Mouse (Mus musculus) lung, embryonic 16.5 days (tissue): ENCODE data around the gene Syt6. TPM values are rescaled to one million over a fixed set of nuclear protein-coding genes. Genes with fewer than 3 reads are reported as not detected.
A peak's percentile ranks its signal among the peaks of the same experiment; 100 is the strongest.

Experiments used
- ATAC-seq: fragments of 200-750 bp; cut with Nextera tagmentation; 2 replicates; pipeline ENCODE4 v1.8.0; 2017; ENCODE audit warnings: low read depth, mild to moderate bottlenecking, moderate library complexity
- H3K27ac ChIP-seq: fragments of 300-500 bp; sonication (generic); 2 replicates; pipeline ENCODE4 v1.5.1; 2014; ENCODE audit warnings: mild to moderate bottlenecking, control low read depth, low read length
- H3K27me3 ChIP-seq: fragments of 300-500 bp; sonication (generic); 2 replicates; pipeline ENCODE4 v1.6.1; 2014; ENCODE audit warnings: low read depth, low read length, mixed read lengths; ENCODE audit not compliant: control insufficient read depth, insufficient read depth
- H3K36me3 ChIP-seq: fragments of 300-500 bp; sonication (generic); 2 replicates; pipeline ENCODE4 v1.6.1; 2014; ENCODE audit warnings: low read length; ENCODE audit not compliant: control insufficient read depth, insufficient read depth
- H3K4me1 ChIP-seq: fragments of 300-500 bp; sonication (generic); replicated peaks from 2 replicates; pipeline ENCODE4 v1.6.1; 2014; ENCODE audit warnings: low read length, mixed read lengths; ENCODE audit not compliant: control insufficient read depth, insufficient read depth
- H3K4me2 ChIP-seq: fragments of 300-500 bp; sonication (generic); 2 replicates; pipeline ENCODE4 v1.6.1; 2014; ENCODE audit warnings: low read depth, low read length, control low read depth
- H3K4me3 ChIP-seq: fragments of 300-500 bp; sonication (generic); 2 replicates; pipeline ENCODE4 v1.5.1; 2014; ENCODE audit warnings: mild to moderate bottlenecking, low read length, control low read depth
- H3K9ac ChIP-seq: fragments of 300-500 bp; sonication (generic); 2 replicates; pipeline ENCODE4 v1.6.1; 2014; ENCODE audit warnings: low read length, control low read depth
- H3K9me3 ChIP-seq: fragments of 300-500 bp; sonication (generic); 2 replicates; pipeline ENCODE4 v1.6.1; 2016; ENCODE audit warnings: low read length; ENCODE audit not compliant: control insufficient read depth
- WGBS: fragments of 180-500 bp; shearing (Covaris S2); extraction: QIAGEN DNeasy Blood & Tissue Kit; methylation state at CpG from one replicate; pipeline ENCODE4 v1.1.7; 2014; 5-methylcytosine and 5-hydroxymethylcytosine counted together
- polyA plus RNA-seq: library from polyadenylated mRNA; unstranded; fragments of >200 nt; fragmentation: Nextera tagmentation; extraction: Ambion mirVana; gene quantifications from 2 replicates; pipeline ENCODE4 v1.2.1, GENCODE M21; 2015

Syt6 gene
- 0.41 and 0.48 TPM in 2 replicates for polyA plus RNA-seq

DNA sequence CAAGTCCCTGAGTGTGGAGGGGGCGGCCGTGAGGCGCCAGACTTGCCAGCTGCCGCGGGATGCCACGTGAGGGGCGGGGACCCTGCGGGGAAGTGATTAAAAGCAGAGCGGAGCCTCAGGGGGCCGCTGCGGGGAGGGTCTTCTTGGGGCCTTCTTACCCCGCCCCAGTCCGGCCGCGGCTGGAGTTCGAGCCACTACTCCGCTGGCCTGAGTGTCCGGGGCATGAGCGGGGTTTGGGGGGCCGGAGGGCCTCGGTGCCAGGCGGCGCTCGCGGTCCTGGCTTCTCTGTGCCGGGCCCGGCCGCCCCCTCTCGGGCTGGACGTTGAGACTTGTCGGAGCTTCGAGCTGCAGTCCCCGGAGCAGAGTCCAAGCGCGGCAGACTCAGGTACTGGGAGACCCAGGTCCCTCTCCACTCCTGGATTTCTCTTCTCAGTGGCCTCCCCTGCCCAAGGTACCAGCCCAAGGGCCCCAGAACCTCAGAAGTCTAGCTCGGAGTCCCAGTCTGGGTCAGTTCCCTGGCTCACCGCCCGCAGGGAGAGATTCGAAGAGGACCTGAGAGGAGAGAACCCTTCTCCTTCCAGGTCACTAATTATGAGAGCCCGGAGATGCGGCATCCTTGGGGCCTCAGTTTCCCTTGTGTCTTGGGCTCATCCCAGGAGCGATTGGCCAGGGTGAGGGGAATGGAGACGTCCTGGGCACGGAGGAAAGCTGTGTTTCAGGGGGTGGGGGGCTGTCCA is at the start of gene Syt6:
Gene Syt6 (plus strand): TSS at position 76 of the 737 bp plus-strand sequence.
- 1% methylated on average over 44 of the region's 44 CpGs for WGBS

DNA sequence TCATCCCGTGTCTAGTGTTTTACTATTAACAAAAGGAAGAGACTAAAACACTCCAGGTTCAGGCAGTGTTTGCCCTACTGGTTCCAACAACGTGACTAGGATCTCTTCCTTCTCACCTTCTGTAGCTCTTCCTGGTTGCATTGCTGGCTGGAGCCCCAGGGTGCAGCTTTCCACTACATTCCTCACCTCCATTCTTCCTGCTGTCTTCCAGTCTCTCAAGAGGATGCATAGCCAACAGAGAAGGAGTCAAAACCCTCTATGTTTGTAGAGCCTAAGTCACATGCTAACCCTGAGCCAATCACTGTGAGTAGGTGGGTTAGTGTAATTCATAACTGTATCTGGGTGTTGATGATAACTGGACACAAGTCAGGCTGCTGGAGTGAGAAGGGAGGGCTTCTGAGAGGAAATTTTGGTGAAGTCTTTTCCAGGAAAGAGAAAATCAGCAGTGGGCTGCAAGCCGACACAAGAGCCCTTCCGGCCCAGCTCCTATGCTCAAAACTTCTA is 48.8 kb upstream of the Syt6 start:
- Histone ChIP-seq H3K4me3 (no peak overlapping the region), H3K9ac (no peak overlapping the region), H3K9me3 (no peaks in the 10 kb centered on the region), H3K27me3 (no peaks in the 10 kb centered on the region), H3K36me3 (no peaks in the 10 kb centered on the region), H3K27ac (no peak overlapping the region), H3K4me1 (no peaks in the 10 kb centered on the region), H3K4me2 (0 out of 2 replicates have a peak overlapping the region, but pooled peaks have one; percentile 19)
- peak; percentile 58; the same call in 1 of the 2 replicates for ATAC-seq
- WGBS, result 51% methylated on average over 4 of the region's 4 CpGs

More for the DNA sequence above, at the start of gene Syt6:
- peak within 1 kb of the TSS; percentile 56 for H3K4me3 ChIP-seq
- peak within 1 kb of the TSS; percentile 86 for H3K4me2 ChIP-seq
- H3K9me3 ChIP-seq, result no peaks in the 10 kb centered on the region
- peaks cover 67% of the 10 kb centered on the region for H3K27me3 ChIP-seq
- peak within 1 kb of the TSS; percentile 52; the same call in 1 of the 2 replicates for H3K9ac ChIP-seq
- H3K4me1 ChIP-seq, result peaks cover 16% of the 10 kb centered on the region
- peak; percentile 23; the same call in 1 of the 2 replicates for ATAC-seq
- no peaks in the 10 kb centered on the region for H3K36me3 ChIP-seq
- no peak within 1 kb of the TSS for H3K27ac ChIP-seq

DNA sequence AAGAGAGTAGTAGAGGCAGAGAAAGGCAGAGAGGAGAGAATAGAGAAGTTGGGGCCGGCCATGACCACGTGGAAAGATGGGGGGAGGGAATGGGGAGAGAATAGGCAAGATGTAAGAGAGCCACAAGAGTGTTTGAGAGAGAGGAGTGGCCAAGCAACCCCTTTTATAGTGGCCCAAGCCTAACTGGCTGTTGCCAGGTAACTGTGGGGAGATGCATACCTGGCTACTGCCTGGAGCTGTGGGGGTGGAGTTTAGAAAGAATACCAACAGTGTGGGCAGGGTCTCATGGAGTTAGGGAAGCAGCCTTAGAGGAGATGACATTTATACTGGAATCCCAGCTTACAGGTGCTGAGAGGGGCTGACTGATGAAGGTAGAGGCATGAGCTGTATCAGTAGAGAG is 48.2 kb upstream of the Syt6 start:
- peak; percentile 91 for ATAC-seq
- H3K4me2 ChIP-seq, result 0 out of 2 replicates have a peak overlapping the region, but pooled peaks have one; percentile 19
- H3K9me3 ChIP-seq, result no peaks in the 10 kb centered on the region
- 14% methylated on average over 2 of the region's 2 CpGs for WGBS
- H3K9ac ChIP-seq, result no peak overlapping the region
- H3K4me1 ChIP-seq, result no peaks in the 10 kb centered on the region
- H3K4me3 ChIP-seq, result no peak overlapping the region
- no peaks in the 10 kb centered on the region for H3K27me3 ChIP-seq
- H3K36me3 ChIP-seq, result no peaks in the 10 kb centered on the region
- no peak overlapping the region for H3K27ac ChIP-seq

DNA sequence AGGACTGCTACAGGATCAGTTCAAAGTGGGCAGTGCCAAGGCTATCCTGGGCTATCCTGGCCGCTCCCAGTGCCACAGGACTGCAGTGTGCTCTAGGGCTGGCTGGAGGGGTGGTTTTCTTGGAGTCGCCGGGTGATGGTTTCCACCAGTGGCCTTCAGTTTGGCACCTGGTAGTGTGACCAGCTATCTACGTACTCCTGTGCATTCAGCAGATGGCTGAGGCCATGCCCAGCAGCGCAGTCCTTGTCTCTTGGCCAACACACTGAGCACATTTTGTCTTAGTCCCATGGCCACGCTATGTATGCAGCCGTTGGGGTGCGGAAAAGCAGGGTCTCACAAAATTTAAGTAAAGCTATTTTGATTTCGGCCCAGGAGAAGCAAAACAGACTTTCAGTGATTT is 41.0 kb upstream of the Syt6 start:
- Histone ChIP-seq H3K36me3 (no peaks in the 10 kb centered on the region), H3K4me1 (no peaks in the 10 kb centered on the region; the same call in 1 of the 2 replicates), H3K4me2 (no peak overlapping the region), H3K9me3 (no peaks in the 10 kb centered on the region), H3K9ac (no peak overlapping the region), H3K27me3 (no peaks in the 10 kb centered on the region), H3K4me3 (no peak overlapping the region), H3K27ac (no peak overlapping the region)
- 88% methylated on average over 9 of the region's 9 CpGs for WGBS
- ATAC-seq, result no peak

DNA sequence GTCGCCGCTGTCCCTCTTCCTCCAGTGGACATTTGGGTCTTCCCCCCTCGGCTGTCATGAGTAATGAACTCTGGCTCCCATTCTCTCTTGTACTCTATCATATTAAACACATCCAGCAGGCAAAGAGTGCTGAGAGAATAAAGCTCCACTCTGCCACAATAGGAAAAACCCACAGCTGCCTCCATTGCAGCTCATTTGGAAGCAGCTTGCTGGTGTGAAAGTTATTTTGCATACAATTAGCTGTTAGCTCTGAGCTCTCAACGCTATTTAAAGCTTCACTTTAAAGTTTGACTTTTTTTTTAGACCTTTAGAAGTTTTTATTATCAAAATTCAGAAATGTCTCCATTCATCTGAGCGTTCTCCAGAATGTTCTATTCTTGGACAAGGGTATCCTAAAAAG is 39.8 kb upstream of the Syt6 start:
- H3K36me3 ChIP-seq, result no peaks in the 10 kb centered on the region
- no peak for ATAC-seq
- H3K4me1 ChIP-seq, result no peaks in the 10 kb centered on the region; the same call in 1 of the 2 replicates
- H3K9ac ChIP-seq, result no peak overlapping the region
- no peak overlapping the region for H3K27ac ChIP-seq
- no peaks in the 10 kb centered on the region for H3K27me3 ChIP-seq
- 35% methylated on average over 5 of the region's 5 CpGs for WGBS
- no peaks in the 10 kb centered on the region for H3K9me3 ChIP-seq
- H3K4me3 ChIP-seq, result no peak overlapping the region
- no peak overlapping the region for H3K4me2 ChIP-seq

DNA sequence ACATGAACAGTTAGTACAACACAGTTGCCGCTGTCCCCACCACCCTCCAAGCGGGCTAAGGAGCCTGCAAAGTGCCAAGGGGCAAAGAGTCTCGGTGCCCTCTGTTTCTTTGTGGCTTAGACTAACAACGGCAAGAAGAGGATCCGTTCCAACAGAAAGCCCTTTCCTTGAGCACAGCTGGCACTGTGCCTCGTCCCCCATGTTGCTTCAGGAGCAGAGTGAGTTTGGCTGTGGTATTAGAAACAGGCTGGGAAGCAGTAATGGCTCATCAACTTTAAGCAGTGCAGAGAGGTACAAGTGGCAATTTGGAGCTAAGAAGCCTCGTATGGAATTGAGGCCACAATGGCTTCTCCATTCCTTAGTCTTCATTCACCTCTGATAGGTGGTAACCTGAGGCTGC is 35.9 kb upstream of the Syt6 start:
- H3K27ac ChIP-seq, result no peak overlapping the region
- H3K36me3 ChIP-seq, result no peaks in the 10 kb centered on the region
- H3K27me3 ChIP-seq, result no peaks in the 10 kb centered on the region
- H3K4me3 ChIP-seq, result no peak overlapping the region
- no peaks in the 10 kb centered on the region; the same call in 1 of the 2 replicates for H3K4me1 ChIP-seq
- no peak overlapping the region for H3K9ac ChIP-seq
- no peaks in the 10 kb centered on the region for H3K9me3 ChIP-seq
- 0 out of 2 replicates have a peak, but pooled peaks have one; percentile 38 for ATAC-seq
- no peak overlapping the region for H3K4me2 ChIP-seq
- 46% methylated on average over 7 of the region's 7 CpGs for WGBS

DNA sequence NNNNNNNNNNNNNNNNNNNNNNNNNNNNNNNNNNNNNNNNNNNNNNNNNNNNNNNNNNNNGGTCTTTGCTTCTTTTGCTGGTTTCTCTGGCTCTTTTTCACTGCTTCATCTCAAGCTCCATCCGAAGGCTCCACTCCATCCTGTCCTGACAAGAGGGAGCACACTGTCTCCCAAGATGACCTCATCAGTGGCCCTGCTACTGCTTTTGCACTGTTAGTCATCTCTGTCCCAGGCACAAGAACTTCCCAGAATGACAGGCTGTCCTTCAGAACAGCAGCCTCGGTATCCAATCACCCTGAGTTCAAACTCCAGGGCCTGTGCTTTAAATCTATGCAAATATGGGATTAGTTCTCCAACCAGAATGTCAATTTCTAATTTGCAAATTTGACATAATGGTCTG is 28.9 kb upstream of the Syt6 start:
- WGBS, result 39% methylated on average over 2 of the region's 2 CpGs
- H3K27ac ChIP-seq, result no peak overlapping the region
- no peak for ATAC-seq

DNA sequence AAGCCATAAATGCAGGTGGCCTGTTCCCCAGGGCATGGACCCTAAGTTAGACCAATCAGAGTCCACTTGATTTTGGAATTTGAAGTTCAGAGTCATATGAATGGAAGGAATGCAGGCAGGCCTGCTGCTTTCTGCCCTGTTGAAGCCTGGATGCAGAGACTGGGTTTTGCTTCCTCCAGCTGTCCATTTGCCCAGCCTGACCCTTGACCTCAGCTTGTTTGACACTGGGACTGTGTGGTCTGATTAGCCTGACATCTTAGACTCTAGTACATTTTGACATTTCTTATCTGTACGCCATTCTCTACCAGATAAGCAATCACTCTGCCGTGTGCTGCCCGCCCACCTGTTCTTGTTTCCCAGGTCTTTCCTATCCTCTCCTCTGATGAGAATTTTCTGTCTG is 28.4 kb upstream of the Syt6 start:
- no peak overlapping the region for H3K9ac ChIP-seq
- ATAC-seq, result no peak
- H3K27me3 ChIP-seq, result no peaks in the 10 kb centered on the region
- no peak overlapping the region for H3K27ac ChIP-seq
- no peak overlapping the region for H3K4me2 ChIP-seq
- 37% methylated on average over 3 of the region's 3 CpGs for WGBS
- no peaks in the 10 kb centered on the region for H3K9me3 ChIP-seq
- no peak overlapping the region for H3K4me3 ChIP-seq
- no peaks in the 10 kb centered on the region for H3K36me3 ChIP-seq
- H3K4me1 ChIP-seq, result no peaks in the 10 kb centered on the region

More for the DNA sequence above, 28.9 kb upstream of the Syt6 start:
- Histone ChIP-seq H3K4me3 (no peak overlapping the region), H3K36me3 (no peaks in the 10 kb centered on the region), H3K4me2 (no peak overlapping the region), H3K9me3 (no peaks in the 10 kb centered on the region), H3K4me1 (no peaks in the 10 kb centered on the region), H3K27me3 (no peaks in the 10 kb centered on the region), H3K9ac (no peak overlapping the region)

DNA sequence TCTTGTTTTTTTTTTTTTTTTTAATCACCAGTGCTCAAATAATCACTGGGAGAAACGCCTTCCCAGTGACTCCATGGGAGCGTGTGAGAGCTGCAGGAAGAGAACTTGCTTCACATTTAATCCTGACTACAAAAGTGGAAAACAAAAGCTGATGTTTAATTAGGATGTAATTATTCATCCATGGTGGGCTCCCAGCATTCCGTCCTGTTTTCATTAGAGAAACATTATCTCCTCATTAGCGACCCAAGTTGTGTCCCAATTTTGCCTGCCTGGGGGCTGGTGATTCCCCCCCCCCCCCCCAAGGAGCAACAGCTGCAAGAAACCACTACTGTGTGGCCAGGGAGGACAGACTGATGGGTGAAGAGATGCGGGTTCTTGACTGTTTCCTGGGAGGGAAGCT is 24.8 kb upstream of the Syt6 start:
- no peaks in the 10 kb centered on the region for H3K9me3 ChIP-seq
- no peaks in the 10 kb centered on the region for H3K27me3 ChIP-seq
- H3K36me3 ChIP-seq, result no peaks in the 10 kb centered on the region
- H3K9ac ChIP-seq, result no peak overlapping the region
- no peak for ATAC-seq
- no peak overlapping the region for H3K27ac ChIP-seq
- whole genome bisulfite sequencing, result 60% methylated on average over 5 of the region's 5 CpGs
- no peak overlapping the region for H3K4me3 ChIP-seq
- no peak overlapping the region for H3K4me2 ChIP-seq
- H3K4me1 ChIP-seq, result no peaks in the 10 kb centered on the region
